Mouse (Mus musculus) lung, postnatal 14 days (tissue): ENCODE measurements at regions not wholly inside any gene's neighbourhood (a gene's known extent, or its start where the extent isn't known, plus 50 kb on each side); places are given as distances from the start of the nearest gene placed in this dataset.

ENCODE experiments used
- DNase-seq: peaks from one replicate; pipeline ENCODE4 v3.0.0; 2021

- no peak for DNase-seq
Measured at GRCm38 (mm10) chr10:107198460-107198859, 73.0 kb upstream of the Lin7a start.

- DNase-seq = no peak
Measured at GRCm38 (mm10) chr10:107201051-107201450, 70.4 kb upstream of the Lin7a start.

GRCm38 (mm10) chr10:107205085-107205717 lies 66.3 kb upstream of the Lin7a start:
- DNase-seq = peak; percentile 1

GRCm38 (mm10) chr10:107209927-107210326 lies 61.6 kb upstream of the Lin7a start:
- no peak for DNase-seq

- no peak for DNase-seq
Measured at GRCm38 (mm10) chr10:107213071-107213470, 58.4 kb upstream of the Lin7a start.

GRCm38 (mm10) chr10:107213541-107214340 lies 57.7 kb upstream of the Lin7a start:
- DNase-seq = no peak

GRCm38 (mm10) chr10:107214741-107215230 lies 56.7 kb upstream of the Lin7a start:
- no peak for DNase-seq

GRCm38 (mm10) chr10:107215611-107216520 lies 55.6 kb upstream of the Lin7a start:
- DNase-seq = no peak

- DNase-seq = no peak
Measured at GRCm38 (mm10) chr10:107216756-107217155, 54.7 kb upstream of the Lin7a start.

GRCm38 (mm10) chr10:107217376-107218235 lies 53.9 kb upstream of the Lin7a start:
- no peak for DNase-seq

GRCm38 (mm10) chr10:107218861-107219430 lies 52.5 kb upstream of the Lin7a start:
- DNase-seq = no peak

GRCm38 (mm10) chr10:107219621-107220370 lies 51.7 kb upstream of the Lin7a start:
- no peak for DNase-seq

- no peak for DNase-seq
Measured at GRCm38 (mm10) chr10:107220501-107220900, 51.0 kb upstream of the Lin7a start.

GRCm38 (mm10) chr10:107221151-107221650 lies 50.3 kb upstream of the Lin7a start:
- DNase-seq = no peak
